Mouse (Mus musculus) midbrain, embryonic 14.5 days (tissue): Measurements from ENCODE around the gene Arf4. TPM values are rescaled to one million over a fixed set of nuclear protein-coding genes. Genes with fewer than 3 reads are reported as not detected.

Experiments used
- ATAC-seq: fragments of 200-750 bp; cut with Nextera tagmentation; 2 replicates; pipeline ENCODE4 v1.8.0; 2017; ENCODE audit warnings: moderate number of reproducible peaks, moderate library complexity; ENCODE audit not compliant: low FRiP score, low TSS enrichment
- DNase-seq: peaks from one replicate; pipeline ENCODE4 v3.0.0-alpha.2; 2015
- H3K27ac ChIP-seq: fragments of 300-500 bp; sonication (generic); replicated peaks from 2 replicates; pipeline ENCODE4 v1.5.1; 2014; ENCODE audit warnings: mild to moderate bottlenecking, low read depth, low read length, moderate library complexity
- H3K27me3 ChIP-seq: fragments of 300-500 bp; sonication (generic); 2 replicates; pipeline ENCODE4 v1.6.1; 2014; ENCODE audit warnings: low read length, control low read depth, mixed read lengths; ENCODE audit not compliant: control insufficient read depth, insufficient read depth
- H3K36me3 ChIP-seq: fragments of 300-500 bp; sonication (generic); 2 replicates; pipeline ENCODE4 v1.6.1; 2014; ENCODE audit warnings: low read length, control low read depth; ENCODE audit not compliant: control insufficient read depth, insufficient read depth
- H3K4me1 ChIP-seq: fragments of 300-500 bp; sonication (generic); 2 replicates; pipeline ENCODE4 v1.6.1; 2014; ENCODE audit warnings: mild to moderate bottlenecking, antibody characterized with exemption, low read length, control low read depth; ENCODE audit not compliant: control insufficient read depth, insufficient read depth
- H3K4me2 ChIP-seq: fragments of 300-500 bp; sonication (generic); 2 replicates; pipeline ENCODE4 v1.6.1; 2014; ENCODE audit warnings: mild to moderate bottlenecking, low read length, moderate library complexity
- H3K4me3 ChIP-seq: fragments of 300-500 bp; sonication (generic); replicated peaks from 2 replicates; pipeline ENCODE4 v1.5.1; 2014; ENCODE audit warnings: low read depth, low read length
- H3K9ac ChIP-seq: fragments of 300-500 bp; sonication (generic); replicated peaks from 2 replicates; pipeline ENCODE4 v1.6.1; 2014; ENCODE audit warnings: mild to moderate bottlenecking, low read length, moderate library complexity
- H3K9me3 ChIP-seq: fragments of 300-500 bp; sonication (generic); 2 replicates; pipeline ENCODE4 v1.6.1; 2016; ENCODE audit warnings: low read length, control low read depth, mixed read lengths; ENCODE audit not compliant: control insufficient read depth
- WGBS: fragments of 180-500 bp; shearing (Covaris S2); extraction: QIAGEN DNeasy Blood & Tissue Kit; methylation state at CpG from one replicate; pipeline ENCODE4 v1.1.7; 2014; 5-methylcytosine and 5-hydroxymethylcytosine counted together
- polyA plus RNA-seq: library from polyadenylated mRNA; unstranded; fragments of >200 nt; fragmentation: Nextera tagmentation; extraction: Ambion mirVana; gene quantifications from 2 replicates; pipeline ENCODE4 v1.2.1, GENCODE M21; 2014

Arf4 gene
- polyA plus RNA-seq: 544 and 580 TPM in 2 replicates

DNA sequence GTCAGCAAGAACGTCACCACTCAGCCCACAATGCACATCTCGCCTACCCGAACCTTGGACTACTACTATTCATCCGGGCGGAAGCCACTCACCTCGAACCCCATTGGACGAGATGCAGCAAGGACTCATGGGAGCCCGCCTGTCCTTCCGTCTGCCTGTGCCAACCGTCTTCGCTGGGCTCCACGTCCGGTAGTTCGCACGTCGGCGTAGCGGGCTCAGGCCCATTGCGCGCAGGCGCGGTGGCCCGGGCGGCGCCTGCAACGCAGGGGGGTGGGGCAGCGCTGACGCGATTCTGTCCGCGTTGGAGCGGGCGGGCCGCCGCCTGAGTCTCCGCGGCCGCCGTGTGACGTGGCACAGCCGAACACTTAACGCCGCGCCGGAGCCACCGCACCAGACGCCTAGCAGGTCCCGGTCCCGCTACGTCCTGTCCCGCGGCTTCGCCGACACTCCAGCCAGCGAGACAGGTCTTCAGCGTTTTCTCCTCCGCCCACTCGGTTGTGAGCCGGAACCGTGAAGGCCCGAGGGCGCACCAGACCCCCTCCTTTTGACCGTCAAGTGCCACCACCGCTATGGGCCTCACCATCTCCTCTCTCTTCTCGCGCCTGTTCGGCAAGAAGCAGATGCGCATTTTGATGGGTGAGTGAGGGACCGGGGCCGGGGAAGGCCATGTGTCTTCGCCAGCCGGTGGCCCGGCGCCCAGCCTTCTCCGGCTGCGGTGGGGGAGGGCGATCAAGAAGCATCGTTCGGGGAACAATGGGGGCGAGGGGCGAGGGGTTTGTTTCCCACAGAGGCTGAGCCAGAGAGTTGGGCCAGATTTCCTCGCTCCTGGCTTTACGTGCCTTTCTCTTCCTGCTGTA is at the start of gene Arf4:
TSS of gene Arf4 (plus strand) at position 224 of the 857 bp plus-strand sequence.
- ATAC-seq: peak; percentile 99
- peak; percentile 100 for DNase-seq
- Histone ChIP-seq H3K4me1 (peaks cover 22% of the 10 kb centered on the region), H3K27me3 (no peaks in the 10 kb centered on the region), H3K9ac (peak within 1 kb of the TSS; percentile 89), H3K36me3 (no peaks in the 10 kb centered on the region), H3K4me3 (peak within 1 kb of the TSS; percentile 91), H3K27ac (peak within 1 kb of the TSS; percentile 96), H3K9me3 (no peaks in the 10 kb centered on the region), H3K4me2 (peak within 1 kb of the TSS; percentile 89)
- WGBS: under 1% methylated on average over 83 of the region's 83 CpGs

DNA sequence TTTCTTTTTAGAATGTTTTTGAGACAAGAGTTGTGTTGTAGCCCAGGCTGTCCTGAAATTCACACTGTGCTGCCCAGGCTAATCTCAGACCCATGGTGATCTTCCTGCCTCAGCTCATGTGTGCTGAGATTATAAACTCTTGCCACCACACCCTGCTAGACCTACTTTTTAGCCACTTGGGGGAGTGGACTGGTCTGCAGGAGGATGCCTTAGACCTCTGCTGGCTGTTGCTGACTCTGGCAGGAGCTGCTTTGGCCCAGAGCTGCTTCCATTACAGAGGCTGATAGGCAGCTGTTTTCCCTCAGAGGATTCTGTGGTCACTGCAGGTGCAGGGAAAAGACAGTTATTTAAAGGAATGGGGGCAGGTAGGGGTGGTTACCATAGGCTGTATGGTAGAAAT is 46.5 kb upstream of the Arf4 start:
- no peak for ATAC-seq
- no peak overlapping the region for H3K9ac ChIP-seq
- H3K36me3 ChIP-seq: peaks cover 10% of the 10 kb centered on the region
- DNase-seq: no peak
- H3K4me2 ChIP-seq: no peak overlapping the region
- H3K4me3 ChIP-seq: no peak overlapping the region
- no peaks in the 10 kb centered on the region for H3K27me3 ChIP-seq
- H3K27ac ChIP-seq: no peak overlapping the region
- no peaks in the 10 kb centered on the region for H3K4me1 ChIP-seq
- H3K9me3 ChIP-seq: no peaks in the 10 kb centered on the region

DNA sequence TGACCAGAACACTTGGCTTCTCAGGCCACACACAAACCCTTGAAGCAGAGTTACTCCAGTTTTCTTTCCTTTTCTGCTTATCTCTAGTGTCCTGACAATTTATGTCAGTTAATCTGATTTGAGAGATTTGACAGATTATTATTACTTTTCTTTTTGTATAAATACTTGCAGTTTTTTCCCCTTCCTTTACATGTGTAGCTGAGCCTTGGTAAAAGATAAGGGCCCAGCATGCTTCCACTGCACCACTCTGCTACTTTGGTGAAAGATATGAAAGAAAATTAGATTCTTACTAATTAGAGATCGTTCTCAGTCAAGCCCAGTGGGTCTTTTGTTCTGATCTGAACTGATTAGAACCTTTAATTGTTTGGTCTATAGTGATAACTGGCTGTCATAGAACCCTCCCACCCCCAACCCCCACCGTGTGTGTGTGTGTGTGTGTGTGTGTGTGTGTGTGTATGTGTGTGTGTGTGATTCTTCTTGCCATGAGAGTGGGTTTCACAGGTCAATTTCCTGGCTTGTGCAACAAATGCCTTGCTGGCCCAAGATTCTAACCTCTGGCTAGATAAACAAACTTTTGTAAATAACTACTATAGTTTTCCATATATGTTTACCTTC is 44.5 kb upstream of the Arf4 start:
- no peaks in the 10 kb centered on the region for H3K27me3 ChIP-seq
- peaks cover 27% of the 10 kb centered on the region for H3K36me3 ChIP-seq
- 77% methylated on average over 2 of the region's 2 CpGs for WGBS

DNA sequence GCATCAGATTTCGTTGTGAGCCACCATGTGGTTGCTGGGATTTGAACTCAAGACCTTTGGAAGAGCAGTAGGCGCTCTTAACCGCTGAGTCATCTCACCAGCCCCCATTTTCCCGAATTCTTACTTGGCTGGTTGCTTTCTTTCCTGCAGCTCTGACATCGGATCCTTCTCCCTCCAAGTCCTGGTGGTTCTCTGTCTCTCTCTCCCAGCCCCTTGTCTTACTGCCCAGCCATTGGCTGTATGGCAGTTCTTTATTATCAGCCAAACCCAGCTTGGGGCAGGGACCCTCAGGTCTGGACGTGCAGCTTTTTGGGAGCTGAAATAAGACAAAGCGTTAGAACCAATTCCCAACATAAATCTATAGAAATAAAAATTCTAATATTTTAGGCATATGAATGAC is 42.7 kb upstream of the Arf4 start:
- WGBS: 95% methylated on average over 7 of the region's 7 CpGs
- Histone ChIP-seq H3K9ac (no peak overlapping the region), H3K36me3 (peaks cover 43% of the 10 kb centered on the region)

More for the DNA sequence above, 44.5 kb upstream of the Arf4 start:
- Histone ChIP-seq H3K4me3 (no peak overlapping the region), H3K4me2 (no peak overlapping the region), H3K9me3 (no peaks in the 10 kb centered on the region), H3K27ac (no peak overlapping the region), H3K4me1 (no peaks in the 10 kb centered on the region), H3K9ac (no peak overlapping the region)
- DNase-seq (no peak), ATAC-seq (no peak)

DNA sequence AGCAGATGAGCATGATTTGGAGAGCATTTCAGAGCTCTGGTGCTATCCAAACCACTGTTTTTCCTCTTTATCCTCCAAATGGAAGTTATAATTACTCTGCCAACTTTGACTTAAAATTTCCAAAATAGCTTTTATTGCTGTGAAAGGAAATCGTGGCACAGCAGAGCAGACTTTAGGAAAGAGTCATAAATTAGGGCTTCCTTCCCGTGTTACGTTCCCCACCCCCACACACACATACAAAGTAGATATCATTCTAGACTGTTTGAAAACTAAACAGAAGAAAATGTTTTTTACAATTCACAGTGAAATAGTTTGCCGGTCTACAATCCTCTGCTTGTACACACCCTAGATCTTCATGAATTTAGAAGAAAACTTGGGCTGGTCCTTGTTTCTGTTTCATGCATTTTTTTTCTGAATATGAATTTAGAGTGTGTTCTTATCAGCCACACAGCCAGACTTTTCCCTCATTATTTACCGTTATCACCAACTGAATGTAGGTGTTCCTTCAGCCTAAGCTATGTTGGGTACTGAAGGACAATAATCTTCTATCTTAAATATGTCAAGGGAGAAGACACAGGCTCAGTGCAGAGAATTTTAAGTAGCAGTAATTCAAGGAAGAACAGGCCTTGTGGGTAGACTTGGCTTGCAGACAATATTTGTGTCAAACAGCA is 42.0 kb upstream of the Arf4 start:
- no peak for ATAC-seq
- Histone ChIP-seq H3K27ac (no peak overlapping the region), H3K36me3 (peaks cover 48% of the 10 kb centered on the region), H3K4me2 (no peak overlapping the region), H3K27me3 (no peaks in the 10 kb centered on the region), H3K4me3 (no peak overlapping the region), H3K9ac (no peak overlapping the region), H3K4me1 (no peaks in the 10 kb centered on the region), H3K9me3 (no peaks in the 10 kb centered on the region)
- 94% methylated on average over 5 of the region's 5 CpGs for WGBS
- no peak for DNase-seq

More for the DNA sequence above, 42.7 kb upstream of the Arf4 start:
- H3K9me3 ChIP-seq: no peaks in the 10 kb centered on the region
- H3K27ac ChIP-seq: no peak overlapping the region
- no peak overlapping the region for H3K4me2 ChIP-seq
- no peaks in the 10 kb centered on the region for H3K27me3 ChIP-seq
- ATAC-seq (no peak), DNase-seq (no peak)
- no peaks in the 10 kb centered on the region for H3K4me1 ChIP-seq
- no peak overlapping the region for H3K4me3 ChIP-seq

DNA sequence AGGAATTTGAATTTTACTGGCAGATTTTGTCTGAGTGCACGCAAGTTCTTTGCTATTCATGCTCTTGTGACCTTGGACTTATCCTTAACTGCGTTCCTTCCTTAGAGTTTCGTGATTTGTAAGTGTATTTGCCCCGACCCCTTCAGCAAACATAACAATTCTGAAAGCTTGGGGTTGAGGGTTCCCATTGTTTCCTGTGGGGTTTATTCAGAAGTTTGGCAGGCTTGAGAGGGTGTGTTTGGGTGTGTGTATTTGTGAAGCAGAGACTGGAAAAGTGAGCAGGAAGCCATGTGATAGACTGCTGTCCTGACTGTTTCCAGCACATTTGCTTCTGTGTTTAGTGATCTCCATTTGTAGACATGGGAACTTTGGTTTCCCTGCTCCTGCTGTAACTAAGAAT is 32.5 kb upstream of the Arf4 start:
- Histone ChIP-seq H3K27me3 (no peaks in the 10 kb centered on the region), H3K4me2 (no peak overlapping the region), H3K4me1 (no peaks in the 10 kb centered on the region), H3K9ac (no peak overlapping the region), H3K27ac (no peak overlapping the region), H3K9me3 (no peaks in the 10 kb centered on the region), H3K36me3 (peaks cover 67% of the 10 kb centered on the region), H3K4me3 (no peak overlapping the region)
- DNase-seq (no peak), ATAC-seq (no peak)
- WGBS: 84% methylated on average over 4 of the region's 4 CpGs

DNA sequence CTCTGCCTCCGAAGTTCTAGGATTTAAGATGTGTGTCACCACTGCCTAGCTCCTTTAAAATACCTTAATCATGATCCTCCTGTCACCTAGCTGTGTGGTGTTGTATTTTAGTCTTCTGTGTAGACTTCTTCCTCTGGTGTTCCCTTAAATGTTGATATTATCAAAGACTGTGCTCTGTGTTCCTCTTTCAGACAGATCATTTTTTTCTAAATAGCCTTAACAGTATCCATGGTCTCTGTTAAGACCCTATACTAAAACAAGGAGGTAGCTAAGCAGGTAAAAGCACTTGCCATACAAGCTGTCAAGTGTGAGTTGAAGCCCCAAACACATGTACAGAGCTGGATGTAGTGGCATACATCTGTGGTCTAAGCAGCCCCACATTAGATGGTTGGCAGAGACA is 28.2 kb upstream of the Arf4 start:
- Histone ChIP-seq H3K27ac (no peak overlapping the region), H3K27me3 (no peaks in the 10 kb centered on the region), H3K4me1 (no peaks in the 10 kb centered on the region), H3K4me2 (no peak overlapping the region), H3K4me3 (no peak overlapping the region), H3K36me3 (peaks cover 76% of the 10 kb centered on the region), H3K9me3 (no peaks in the 10 kb centered on the region), H3K9ac (no peak overlapping the region)
- WGBS: 97% methylated on average over 1 of the region's 1 CpGs
- DNase-seq (no peak), ATAC-seq (no peak)

DNA sequence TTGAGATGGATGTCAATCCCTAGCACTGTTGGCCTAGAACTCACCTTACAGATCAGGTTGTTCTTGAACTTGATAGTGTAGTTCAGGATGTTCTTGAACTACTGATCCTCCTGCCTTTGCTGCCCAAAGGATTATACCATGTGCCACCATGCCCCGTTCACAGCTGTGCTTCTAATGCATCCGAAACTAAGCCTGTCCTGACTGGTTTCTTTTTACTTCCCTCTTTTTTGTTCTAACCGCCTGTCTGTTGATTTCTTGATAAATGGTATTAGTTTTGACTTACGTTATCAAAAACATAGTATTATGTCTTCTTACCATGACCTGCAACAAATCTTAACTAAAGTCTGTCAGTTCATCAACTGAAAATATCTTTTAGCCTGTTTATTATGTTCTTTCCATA is 27.2 kb upstream of the Arf4 start:
- Histone ChIP-seq H3K4me1 (no peaks in the 10 kb centered on the region), H3K9ac (no peak overlapping the region), H3K27me3 (no peaks in the 10 kb centered on the region), H3K27ac (no peak overlapping the region), H3K36me3 (peaks cover 77% of the 10 kb centered on the region), H3K9me3 (no peaks in the 10 kb centered on the region), H3K4me3 (no peak overlapping the region), H3K4me2 (no peak overlapping the region)
- no peak for ATAC-seq
- 97% methylated on average over 4 of the region's 4 CpGs for WGBS
- no peak for DNase-seq
